Mouse (Mus musculus) frontal cortex, postnatal 14 days (tissue): ENCODE data around the gene Desi2.
"Not testable (repeated sequence)": the region's sequence is repeated elsewhere in the genome, so short reads cannot be mapped to it uniquely, and the experiment has no call there.

Source experiments
- DNase-seq, 2 experiments: peaks; one replicate each; pipeline ENCODE4 v3.0.0; 2022; ENCODE audit warnings: low spot score in 2 of 2

Gene Desi2

GRCm38 (mm10) chr1:178258821-178259220 lies 71.6 kb downstream of the Desi2 start:
- DNase-seq, result no peak

- DNase-seq, result not testable (repeated sequence)
Measured at GRCm38 (mm10) chr1:178265381-178265780, 78.2 kb downstream of the Desi2 start.

- DNase-seq, result no peak
Measured at GRCm38 (mm10) chr1:178270635-178271034, 83.4 kb downstream of the Desi2 start.

- DNase-seq, result no peak
Measured at GRCm38 (mm10) chr1:178275174-178275730, 88.0 kb downstream of the Desi2 start.

GRCm38 (mm10) chr1:178275738-178276053 lies 88.5 kb downstream of the Desi2 start:
- peak in 1 of 2 experiments; percentile 6 for DNase-seq

- DNase-seq, result peak; percentile 49 to 70
Measured at GRCm38 (mm10) chr1:178276054-178276911, 89.1 kb downstream of the Desi2 start.

- not testable (repeated sequence) for DNase-seq
Measured at GRCm38 (mm10) chr1:178283314-178283713, 96.1 kb downstream of the Desi2 start.

GRCm38 (mm10) chr1:178283946-178284720 lies 96.9 kb downstream of the Desi2 start:
- DNase-seq, result no peak

- no peak for DNase-seq
Measured at GRCm38 (mm10) chr1:178287601-178288176, 100.5 kb downstream of the Desi2 start.

- DNase-seq, result no peak
Measured at GRCm38 (mm10) chr1:178291716-178292115, 104.5 kb downstream of the Desi2 start.

- no peak for DNase-seq
Measured at GRCm38 (mm10) chr1:178294051-178294450, 106.8 kb downstream of the Desi2 start.

- not testable (repeated sequence) for DNase-seq
Measured at GRCm38 (mm10) chr1:178301261-178301660, 114.0 kb downstream of the Desi2 start.

- DNase-seq, result peak; percentile 46 to 70
Measured at GRCm38 (mm10) chr1:178303425-178303824, 116.2 kb downstream of the Desi2 start.
